ENCODE assay signal across 11 mouse cellular contexts in genomic region chr13:11105571-11105970, GRCm38 (mm10).
DNase-seq lines count a peak whose midpoint lies in the region.
"Had no signal": no experiment of that assay in that cellular context is flagged by ENCODE, and none has a peak within 500 bp of the region (broad histone marks: within the 10 kb centered on the region; RNA-seq: fewer than 3 reads in every experiment).

No protein-coding gene starts in this region.

- peak; percentile 25 to 72 for DNase-seq in adrenal gland, adult (ENCODE audit: inconsistent age in 2 of 2, low spot score in 1 of 2)
- no peak for DNase-seq in adrenal gland, postnatal 4 days (ENCODE audit: low spot score in 2 of 2)
- DNase-seq in adrenal gland, adult 8-10 months, result peak; percentile 46
- peak; percentile 5 to 27 for DNase-seq in heart, postnatal 36 days
- DNase-seq in kidney, postnatal 14 days, result peak; percentile 68
- no peak for DNase-seq in thymus, postnatal 36 days
- DNase-seq in left cerebral cortex, postnatal 36 days (ENCODE audit: low spot score in 2 of 2), result no peak
- DNase-seq in left cerebral cortex, postnatal 14 days (ENCODE audit: low spot score in 2 of 2), result no peak
- DNase-seq: forebrain, postnatal 0 days; gastrocnemius, postnatal 36 days; right cerebral cortex, postnatal 4 days had no signal

- intact Hi-C loops in heart, postnatal 36 days (cut with DNase I), result no loop called here
- intact Hi-C loops in left cerebral cortex, postnatal 36 days (cut with DNase I), result no loop called here
- intact Hi-C loops in left cerebral cortex, postnatal 14 days (cut with DNase I), result no loop called here

Comparison
In these comparisons a context has a peak if more than half of its experiments do, and no peak if none do; other contexts are left out.
1. DNase-seq: peak in adrenal gland, adult (2 of 2), adrenal gland, adult 8-10 months (single experiment), heart, postnatal 36 days (2 of 2) and kidney, postnatal 14 days (single experiment); none in adrenal gland, postnatal 4 days (0 of 2), thymus, postnatal 36 days (0 of 2), left cerebral cortex, postnatal 36 days (0 of 2) and left cerebral cortex, postnatal 14 days (0 of 2).